Mouse (Mus musculus) ovary, postnatal 36 days (tissue): Measurements from ENCODE around the gene Ankrd13d.
"Not testable (repeated sequence)": the region's sequence is repeated elsewhere in the genome, so short reads cannot be mapped to it uniquely, and the experiment has no call there.

Source experiments
- DNase-seq: peaks from one replicate; pipeline ENCODE4 v3.0.0; 2022; ENCODE audit warnings: low spot score, mixed read lengths

Gene Ankrd13d

DNA sequence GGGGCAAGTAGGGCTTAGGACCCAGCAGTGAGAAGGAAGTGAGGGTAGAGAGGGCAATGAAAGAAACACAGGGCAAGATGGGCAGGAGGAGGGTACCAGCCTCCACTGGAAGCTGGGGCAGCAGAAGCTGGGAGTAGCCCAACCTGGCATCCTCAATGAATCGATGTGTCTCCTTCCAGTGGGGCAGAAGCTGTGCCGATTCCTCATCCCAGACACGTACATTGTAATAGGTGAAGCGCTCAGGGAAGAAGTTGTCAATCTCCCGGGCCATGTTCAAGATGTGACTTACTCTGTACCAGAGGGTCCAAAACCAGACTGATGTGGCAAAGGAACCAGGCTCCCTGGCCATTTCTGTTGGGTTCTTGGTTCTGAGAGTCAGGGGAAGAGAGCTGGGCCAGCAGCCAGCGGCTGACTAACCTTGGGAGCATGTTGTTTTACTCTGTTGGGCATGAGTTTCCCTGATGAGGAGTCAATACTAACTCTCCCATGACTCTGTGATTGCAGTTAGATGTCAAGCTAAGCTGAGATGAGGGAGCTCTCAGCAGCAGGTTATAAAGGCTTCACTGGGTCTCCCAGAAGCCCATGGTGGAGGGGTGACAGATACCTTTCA is 18.7 kb downstream of the Ankrd13d start:
- no peak for DNase-seq

DNA sequence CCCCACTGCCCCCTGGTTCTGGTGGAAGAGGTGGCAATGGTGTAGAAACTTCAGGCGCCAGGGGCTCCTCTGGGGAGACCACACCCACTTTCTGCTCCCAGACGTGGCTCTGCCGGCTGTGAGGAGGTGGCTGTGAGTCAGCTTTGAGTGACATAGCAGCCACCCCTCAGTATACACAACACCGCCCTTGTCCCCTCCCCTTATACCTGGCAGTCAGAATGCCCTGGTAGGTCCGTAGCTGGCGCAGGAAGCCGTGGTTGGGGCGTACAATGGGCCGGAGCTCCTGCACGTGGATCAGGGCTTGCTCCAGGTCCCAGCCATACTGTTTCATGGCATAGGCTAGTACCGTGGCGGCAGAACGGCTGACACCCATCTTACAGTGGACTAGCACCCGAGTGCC is 19.2 kb downstream of the Ankrd13d start:
- peak; percentile 3 for DNase-seq

GRCm38 (mm10) chr19:4262756-4263155 is 20.2 kb downstream of the Ankrd13d start:
- no peak for DNase-seq

- DNase-seq: no peak
Measured at GRCm38 (mm10) chr19:4261038-4261698, 21.8 kb downstream of the Ankrd13d start.

- no peak for DNase-seq
Measured at GRCm38 (mm10) chr19:4257897-4258252, 25.1 kb downstream of the Ankrd13d start.

DNA sequence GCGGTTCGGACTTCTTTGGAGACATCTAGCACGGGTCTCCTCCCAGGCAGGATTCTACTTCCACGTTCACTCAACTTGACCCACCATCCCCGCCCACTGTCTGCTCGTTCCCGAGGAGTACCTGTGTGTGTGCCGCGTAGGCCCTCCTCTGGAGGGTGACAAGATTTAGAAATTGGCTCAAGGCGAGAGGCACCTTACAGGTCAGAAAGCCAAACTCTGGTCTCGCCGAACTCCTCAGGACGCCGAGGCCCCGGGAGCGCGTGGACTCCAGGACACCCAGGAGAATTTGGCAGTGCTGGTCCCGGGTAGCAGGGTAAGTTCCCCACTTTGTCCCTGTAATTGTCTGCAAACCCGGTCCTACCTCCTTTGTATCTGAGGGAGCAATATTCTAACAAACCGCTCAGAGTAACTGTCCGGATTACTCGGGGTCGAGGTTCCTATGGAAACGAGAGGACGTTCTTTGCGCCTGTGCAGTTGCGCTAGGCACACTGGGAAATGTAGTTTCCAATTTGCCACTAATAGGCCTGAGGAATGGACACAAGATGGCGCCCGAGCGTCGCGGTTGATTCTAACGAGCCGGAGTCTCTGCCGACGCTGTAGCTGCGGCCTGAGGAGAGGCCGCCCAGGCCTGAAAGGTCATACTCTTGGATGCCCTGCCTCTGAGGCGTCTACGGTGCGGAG is 25.6 kb downstream of the Ankrd13d start:
- DNase-seq: peak; percentile 90

- DNase-seq: no peak
Measured at GRCm38 (mm10) chr19:4255583-4256162, 27.3 kb downstream of the Ankrd13d start.

- no peak for DNase-seq
Measured at GRCm38 (mm10) chr19:4254230-4254629, 28.7 kb downstream of the Ankrd13d start.

DNA sequence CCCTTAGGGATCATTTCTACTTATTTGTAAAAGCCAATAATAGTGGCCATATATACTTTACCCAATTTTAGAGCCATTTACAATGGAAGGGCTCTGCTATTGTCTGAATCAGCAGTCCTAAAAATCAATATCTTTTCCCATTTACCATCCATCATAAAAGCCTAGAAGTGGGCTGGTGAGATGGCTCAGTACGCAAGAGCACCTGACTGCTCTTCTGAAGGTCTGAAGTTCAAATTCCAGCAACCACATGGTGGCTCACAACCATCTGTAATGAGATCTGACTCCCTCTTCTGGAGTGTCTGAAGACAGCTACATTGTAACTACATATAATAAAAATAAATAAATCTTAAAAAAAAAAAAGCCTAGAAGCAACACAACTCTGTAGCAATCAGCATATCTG is 34.3 kb downstream of the Ankrd13d start:
- DNase-seq: not testable (repeated sequence)

DNA sequence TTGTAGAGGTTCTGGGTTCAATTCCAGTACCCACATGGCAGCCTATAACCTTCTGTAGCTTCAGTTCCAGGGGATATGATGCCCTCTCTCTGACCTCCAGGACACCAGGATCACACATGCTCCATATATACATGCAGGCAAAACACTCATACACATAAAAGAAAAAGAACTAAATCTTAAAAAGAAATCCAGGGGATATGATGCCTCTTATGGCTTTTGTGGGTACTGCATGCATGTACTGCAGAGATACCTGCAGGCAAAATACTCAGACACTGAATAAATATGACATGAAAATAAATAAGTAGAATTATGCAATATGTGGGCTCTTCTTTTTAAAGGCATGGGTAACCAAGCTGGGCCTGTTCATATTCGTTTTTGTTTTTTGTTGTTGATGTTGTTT is 35.9 kb downstream of the Ankrd13d start:
- DNase-seq: no peak

- DNase-seq: no peak
Measured at GRCm38 (mm10) chr19:4244775-4245174, 38.2 kb downstream of the Ankrd13d start.

DNA sequence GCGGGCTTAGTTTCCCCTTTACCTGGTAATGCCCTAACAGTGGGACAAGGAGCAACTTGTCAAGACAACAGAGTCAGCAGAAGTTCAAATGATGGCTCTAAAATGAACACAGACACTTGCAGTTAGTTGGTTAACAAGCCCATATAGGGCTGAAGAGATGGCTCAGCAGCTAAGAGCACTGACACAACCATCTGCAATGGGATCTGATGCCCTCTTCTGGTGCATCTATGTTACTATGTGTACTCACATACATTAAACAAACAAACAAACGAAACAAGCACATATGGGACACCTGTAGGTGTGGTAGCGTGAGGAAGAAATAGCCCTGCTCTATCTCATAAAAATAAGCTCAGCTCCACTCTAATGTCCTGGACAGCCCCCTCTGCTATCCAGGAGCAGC is 40.5 kb downstream of the Ankrd13d start:
- no peak for DNase-seq

GRCm38 (mm10) chr19:4240247-4240668 is 42.7 kb downstream of the Ankrd13d start:
- DNase-seq: no peak

DNA sequence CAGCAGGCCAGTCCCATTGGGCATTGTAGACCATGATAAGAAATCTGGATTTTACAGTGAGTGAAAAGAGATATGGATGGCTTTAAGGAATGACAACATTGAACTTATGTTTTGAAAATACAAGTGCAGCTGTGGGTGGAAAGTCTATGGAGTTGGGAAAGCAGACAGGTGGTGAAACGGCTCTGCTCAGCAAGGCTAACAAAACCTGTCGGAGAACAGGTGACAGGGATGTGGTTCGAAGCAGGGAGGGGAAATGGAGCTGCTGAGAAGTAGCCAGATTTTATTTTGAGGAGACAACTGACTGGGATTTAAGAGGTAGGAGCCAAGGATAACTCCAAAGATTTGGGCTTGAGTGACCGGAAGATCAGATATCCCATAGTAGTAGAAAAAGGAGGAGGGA is 48.4 kb downstream of the Ankrd13d start:
- no peak for DNase-seq

- DNase-seq: no peak
Measured at GRCm38 (mm10) chr19:4232651-4233050, 50.3 kb downstream of the Ankrd13d start.

DNA sequence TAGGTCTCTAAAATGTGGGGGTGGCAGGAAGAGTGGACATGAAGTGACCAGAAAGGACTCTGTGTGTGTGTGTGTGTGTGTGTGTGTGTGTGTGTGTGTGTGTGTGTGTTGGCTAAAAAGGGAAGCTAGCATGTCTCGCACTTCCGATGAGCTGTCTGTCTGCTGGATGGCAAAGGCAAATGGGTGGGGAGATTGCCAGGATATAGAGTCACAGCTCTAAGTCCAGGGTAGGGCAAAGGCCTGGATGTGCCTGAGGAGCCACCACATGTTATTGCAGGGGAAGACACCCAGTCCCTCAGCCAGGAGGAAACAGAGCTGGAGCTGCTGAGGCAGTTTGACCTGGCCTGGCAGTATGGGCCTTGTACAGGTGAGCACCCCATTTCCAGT is 50.8 kb downstream of the Ankrd13d start:
- no peak for DNase-seq

DNA sequence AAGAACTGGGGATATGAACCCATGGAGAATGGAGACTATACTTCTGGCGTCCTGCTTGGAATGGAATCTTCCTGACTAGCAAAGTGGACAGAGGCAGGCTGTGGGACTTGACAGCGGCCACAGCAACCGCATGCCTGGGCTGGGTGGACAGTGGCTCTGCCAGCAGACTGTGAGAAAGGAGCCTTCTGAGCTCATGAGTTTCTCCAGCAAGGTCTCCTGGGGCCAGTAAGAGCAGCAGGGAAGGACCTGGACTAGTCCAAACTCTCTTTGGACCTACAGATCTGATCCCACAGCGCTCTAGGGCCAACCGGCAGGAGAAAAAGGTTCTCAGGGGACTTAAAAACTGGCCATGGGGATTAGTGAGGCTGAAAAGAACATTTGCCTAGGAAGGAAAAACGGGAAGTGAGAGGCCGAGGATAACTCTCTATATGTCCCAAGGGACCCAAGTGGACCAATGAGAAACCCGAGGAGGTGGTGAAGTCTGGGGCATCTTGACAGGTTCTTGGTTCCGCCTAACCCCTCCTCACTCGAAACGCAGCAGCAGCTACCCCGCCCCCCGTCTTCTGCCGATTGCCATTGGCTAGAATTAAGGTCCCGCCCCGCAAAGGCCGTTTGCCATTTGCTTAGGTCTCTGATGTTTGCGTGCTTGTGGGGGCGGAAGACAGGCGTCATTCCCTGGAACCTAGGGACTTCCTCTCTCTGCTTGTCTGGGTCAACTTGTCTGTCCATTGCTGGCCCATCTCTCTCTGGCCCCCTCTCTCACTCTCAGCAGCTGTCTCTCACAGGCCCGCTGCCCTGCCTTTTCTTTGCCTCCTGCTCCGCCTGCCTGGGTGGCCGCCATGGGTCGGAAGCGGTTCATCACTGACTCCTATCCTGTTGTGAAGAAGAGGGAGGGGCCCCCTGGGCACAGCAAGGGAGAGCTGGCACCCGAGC is 51.4 kb downstream of the Ankrd13d start, which contains the start of gene Pold4:
TSS of gene Pold4 (plus strand) at position 647 of the 933 bp plus-strand sequence.
- peak; percentile 93 for DNase-seq

GRCm38 (mm10) chr19:4230415-4230814 is 52.5 kb downstream of the Ankrd13d start:
- peak; percentile 34 for DNase-seq

- DNase-seq: peak; percentile 31
Measured at GRCm38 (mm10) chr19:4229451-4230076, 53.4 kb downstream of the Ankrd13d start.

DNA sequence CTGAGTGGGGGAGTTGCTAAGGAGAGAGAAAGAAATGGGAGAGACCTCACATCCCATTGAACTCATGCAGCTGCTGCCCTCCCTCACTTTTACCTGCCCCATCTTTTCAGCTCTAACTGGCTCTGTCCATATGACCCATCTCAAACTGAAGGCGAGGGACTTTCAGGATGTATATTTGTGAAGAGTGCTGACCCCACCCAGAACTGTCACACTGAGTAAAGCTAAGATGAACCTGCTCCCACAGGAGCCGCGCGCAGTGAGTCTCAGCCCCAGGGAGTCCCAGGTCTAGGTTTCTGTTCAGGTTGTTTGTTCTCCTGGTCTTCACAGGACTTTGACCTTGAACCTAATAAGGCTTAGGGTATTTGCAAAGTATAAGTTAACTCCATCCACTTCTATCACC is 54.0 kb downstream of the Ankrd13d start:
- DNase-seq: no peak
